Mouse (Mus musculus) bone marrow, adult 2 months (tissue): Measurements from ENCODE around the gene Zcchc3.

Experiments used
- CTCF ChIP-seq: fragments of 200-500 bp; IDR thresholded peaks from 2 replicates; pipeline ENCODE4 v1.5.1; 2011; ENCODE audit warnings: low read length, control low read depth; ENCODE audit not compliant: control insufficient read depth, insufficient read depth
- POLR2A ChIP-seq: fragments of 200-500 bp; IDR thresholded peaks from 2 replicates; pipeline ENCODE4 v1.6.1; 2011; ENCODE audit warnings: low read depth, mild to moderate bottlenecking, control low read depth, low read length, borderline replicate concordance; ENCODE audit not compliant: control insufficient read depth

- TF ChIP-seq CTCF (no peak), POLR2A (no peak)
Measured at GRCm38 (mm10) chr2:152452101-152452781, 37.4 kb upstream of the Zcchc3 start.
